Mouse (Mus musculus) midbrain, postnatal 0 days (tissue): Measurements from ENCODE around the gene Rnf227. TPM values are rescaled to one million over a fixed set of nuclear protein-coding genes. Genes with fewer than 3 reads are reported as not detected.

Source experiments
- ATAC-seq: fragments of 200-750 bp; cut with Nextera tagmentation; 2 replicates; pipeline ENCODE4 v1.8.0; 2017; ENCODE audit warnings: moderate number of reproducible peaks, mild to moderate bottlenecking, moderate TSS enrichment, moderate library complexity; ENCODE audit not compliant: low FRiP score
- DNase-seq: peaks from one replicate; pipeline ENCODE4 v3.0.0-alpha.2; 2015; ENCODE audit warnings: low spot score
- H3K27ac ChIP-seq: fragments of 300-500 bp; sonication (generic); 2 replicates; pipeline ENCODE4 v1.5.1; 2014; ENCODE audit warnings: low read depth, mild to moderate bottlenecking, low read length, mixed read lengths
- H3K27me3 ChIP-seq: fragments of 300-500 bp; sonication (generic); 2 replicates; pipeline ENCODE4 v1.6.1; 2014; ENCODE audit warnings: low read length, control low read depth, mixed read lengths; ENCODE audit not compliant: insufficient read depth
- H3K36me3 ChIP-seq: fragments of 300-500 bp; sonication (generic); 2 replicates; pipeline ENCODE4 v1.6.1; 2014; ENCODE audit warnings: low read length, control low read depth, mixed read lengths; ENCODE audit not compliant: insufficient read depth
- H3K4me1 ChIP-seq: fragments of 300-500 bp; sonication (generic); 2 replicates; pipeline ENCODE4 v1.6.1; 2014; ENCODE audit warnings: mild to moderate bottlenecking, control low read depth, antibody characterized with exemption, low read length, mixed read lengths; ENCODE audit not compliant: insufficient read depth
- H3K4me2 ChIP-seq: fragments of 300-500 bp; sonication (generic); 2 replicates; pipeline ENCODE4 v1.6.1; 2014; ENCODE audit warnings: low read depth, mild to moderate bottlenecking, low read length, mixed read lengths; ENCODE audit not compliant: poor library complexity, severe bottlenecking
- H3K4me3 ChIP-seq: fragments of 300-500 bp; sonication (generic); 2 replicates; pipeline ENCODE4 v1.5.1; 2014; ENCODE audit warnings: low read depth, mild to moderate bottlenecking, low read length, moderate library complexity
- H3K9ac ChIP-seq: fragments of 300-500 bp; sonication (generic); replicated peaks from 2 replicates; pipeline ENCODE4 v1.6.1; 2014; ENCODE audit warnings: mild to moderate bottlenecking, low read length, moderate library complexity, mixed read lengths; ENCODE audit not compliant: poor library complexity, severe bottlenecking
- H3K9me3 ChIP-seq: fragments of 300-500 bp; sonication (generic); 2 replicates; pipeline ENCODE4 v1.6.1; 2016; ENCODE audit warnings: low read length, control low read depth
- CTCF ChIP-seq: IDR thresholded peaks from 2 replicates; pipeline ENCODE4 v1.5.1; 2016; ENCODE audit warnings: antibody characterized with exemption, mild to moderate bottlenecking
- WGBS: fragments of 180-500 bp; shearing (Covaris S2); extraction: QIAGEN DNeasy Blood & Tissue Kit; methylation state at CpG from one replicate; pipeline ENCODE4 v1.1.7; 2014; 5-methylcytosine and 5-hydroxymethylcytosine counted together
- polyA plus RNA-seq: library from polyadenylated mRNA; unstranded; fragments of >200 nt; fragmentation: Nextera tagmentation; extraction: Ambion mirVana; gene quantifications from 2 replicates; pipeline ENCODE4 v1.2.1, GENCODE M21; 2015
- total RNA-seq: library from RNA; depleted of rRNA; stranded (reverse); fragments of >200 nt; gene quantifications from 2 replicates; pipeline ENCODE4 v1.2.3, GENCODE M21; 2014

Gene Rnf227
- total and polyA plus RNA-seq, 2 experiments from 2014 or later: 245 to 383 TPM

- DNase-seq: no peak
- Histone ChIP-seq H3K4me2 (peak overlapping the region; percentile 92), H3K27ac (0 out of 2 replicates have a peak overlapping the region, but pooled peaks have one; percentile 18), H3K4me3 (peak overlapping the region; percentile 58), H3K27me3 (0 out of 2 replicates have a peak, but pooled peaks cover 3% of the 10 kb centered on the region), H3K36me3 (no peaks in the 10 kb centered on the region), H3K4me1 (peaks cover 21% of the 10 kb centered on the region; the same call in 1 of the 2 replicates), H3K9me3 (no peaks in the 10 kb centered on the region), H3K9ac (peak overlapping the region; percentile 65)
- ATAC-seq: no peak
- under 1% methylated on average over 45 of the region's 45 CpGs for WGBS
- TF ChIP-seq CTCF: no peak
These were observed 13.7 kb upstream of the Rnf227 start for GRCm38 (mm10) chr11:69326408-69327156.

GRCm38 (mm10) chr11:69327157-69327442 is 13.2 kb upstream of the Rnf227 start:
- TF ChIP-seq CTCF: no peak
- no peak for ATAC-seq
- no peak for DNase-seq
- H3K9ac ChIP-seq: no peak overlapping the region
- H3K9me3 ChIP-seq: no peaks in the 10 kb centered on the region
- H3K4me1 ChIP-seq: peaks cover 19% of the 10 kb centered on the region; the same call in 1 of the 2 replicates
- WGBS: 12% methylated on average over 8 of the region's 9 CpGs
- H3K27ac ChIP-seq: no peak overlapping the region
- H3K36me3 ChIP-seq: no peaks in the 10 kb centered on the region
- 0 out of 2 replicates have a peak, but pooled peaks cover 3% of the 10 kb centered on the region for H3K27me3 ChIP-seq
- peak overlapping the region; percentile 58; the same call in 1 of the 2 replicates for H3K4me3 ChIP-seq
- peak overlapping the region; percentile 92 for H3K4me2 ChIP-seq

- Histone ChIP-seq H3K4me3 (no peak overlapping the region), H3K36me3 (no peaks in the 10 kb centered on the region), H3K9ac (no peak overlapping the region), H3K9me3 (no peaks in the 10 kb centered on the region), H3K27ac (no peak overlapping the region), H3K27me3 (0 out of 2 replicates have a peak, but pooled peaks cover 3% of the 10 kb centered on the region), H3K4me1 (peaks cover 14% of the 10 kb centered on the region; the same call in 1 of the 2 replicates), H3K4me2 (no peak overlapping the region)
- no peak for DNase-seq
- TF ChIP-seq CTCF: no peak
- ATAC-seq: no peak
- 63% methylated on average over 6 of the region's 6 CpGs for WGBS
These were observed 12.6 kb upstream of the Rnf227 start for GRCm38 (mm10) chr11:69327648-69328047.

- Histone ChIP-seq H3K4me3 (no peak overlapping the region), H3K9ac (no peak overlapping the region), H3K36me3 (no peaks in the 10 kb centered on the region), H3K4me1 (peaks cover 11% of the 10 kb centered on the region; the same call in 1 of the 2 replicates), H3K27me3 (0 out of 2 replicates have a peak, but pooled peaks cover 3% of the 10 kb centered on the region), H3K4me2 (no peak overlapping the region), H3K27ac (no peak overlapping the region), H3K9me3 (no peaks in the 10 kb centered on the region)
- 95% methylated on average over 6 of the region's 6 CpGs for WGBS
- peak; percentile 12 for DNase-seq
- no peak for ATAC-seq
- TF ChIP-seq CTCF: no peak
These were observed 11.7 kb upstream of the Rnf227 start for GRCm38 (mm10) chr11:69328517-69328916.

- 97% methylated on average over 6 of the region's 6 CpGs for WGBS
- ATAC-seq: no peak
- H3K4me3 ChIP-seq: no peak overlapping the region
- TF ChIP-seq CTCF: no peak
- no peak overlapping the region for H3K9ac ChIP-seq
- peak overlapping the region; percentile 57; the same call in 1 of the 2 replicates for H3K4me2 ChIP-seq
- H3K36me3 ChIP-seq: no peaks in the 10 kb centered on the region
- H3K9me3 ChIP-seq: no peaks in the 10 kb centered on the region
- H3K27me3 ChIP-seq: 0 out of 2 replicates have a peak, but pooled peaks cover 3% of the 10 kb centered on the region
- H3K27ac ChIP-seq: no peak overlapping the region
- H3K4me1 ChIP-seq: peaks cover 8% of the 10 kb centered on the region; the same call in 1 of the 2 replicates
- no peak for DNase-seq
These were observed 9.1 kb upstream of the Rnf227 start for GRCm38 (mm10) chr11:69331152-69331551.

GRCm38 (mm10) chr11:69331929-69332405 is 8.3 kb upstream of the Rnf227 start:
- TF ChIP-seq CTCF: no peak
- peak overlapping the region; percentile 57 for H3K4me2 ChIP-seq
- H3K27ac ChIP-seq: peak overlapping the region; percentile 86
- peak overlapping the region; percentile 41 for H3K4me3 ChIP-seq
- peak; percentile 84 for ATAC-seq
- H3K9me3 ChIP-seq: no peaks in the 10 kb centered on the region
- DNase-seq: peak; percentile 90
- WGBS: 1% methylated on average over 24 of the region's 24 CpGs
- H3K27me3 ChIP-seq: 0 out of 2 replicates have a peak, but pooled peaks cover 3% of the 10 kb centered on the region
- peak overlapping the region; percentile 64 for H3K9ac ChIP-seq
- no peaks in the 10 kb centered on the region for H3K36me3 ChIP-seq
- peaks cover 8% of the 10 kb centered on the region; the same call in 1 of the 2 replicates for H3K4me1 ChIP-seq
